Mouse (Mus musculus) CH12.LX (cell line): ENCODE measurements around the gene Il27ra.

Experiments used
- CHD2 ChIP-seq: IDR thresholded peaks from 2 replicates; pipeline ENCODE4 v1.6.1; 2011; ENCODE audit warnings: low read length, improper control_type of control experiment
- CTCF ChIP-seq, 2 experiments: IDR thresholded peaks in 1 of 2; conservative IDR thresholded peaks in 1 of 2; 2 replicates each; pipeline ENCODE4 v1.5.1; 2011 to 2012; ENCODE audit warnings: low read depth in 2 of 2, low read length in 2 of 2, improper control_type of control experiment in 1 of 2, inconsistent platforms in 1 of 2, mild to moderate bottlenecking in 1 of 2, moderate library complexity in 1 of 2
- JUN ChIP-seq: IDR thresholded peaks from 2 replicates; pipeline ENCODE4 v1.6.1; 2011; ENCODE audit warnings: low read depth, mild to moderate bottlenecking, low read length, improper control_type of control experiment, moderate library complexity; ENCODE audit not compliant: insufficient read depth
- MAZ ChIP-seq: IDR thresholded peaks from 2 replicates; pipeline ENCODE4 v1.6.1; 2012; ENCODE audit warnings: low read depth, mild to moderate bottlenecking, inconsistent platforms, low read length, improper control_type of control experiment, moderate library complexity
- POLR2A ChIP-seq: IDR thresholded peaks from 2 replicates; pipeline ENCODE4 v1.6.1; 2011; ENCODE audit warnings: low read depth, mild to moderate bottlenecking, improper control_type of control experiment, low read length
- SMC3 ChIP-seq: IDR thresholded peaks from 2 replicates; pipeline ENCODE4 v1.6.1; 2011; ENCODE audit warnings: low read depth, low read length, improper control_type of control experiment
- USF1 ChIP-seq: IDR thresholded peaks from 2 replicates; pipeline ENCODE4 v1.6.1; 2014; ENCODE audit warnings: low read depth, mild to moderate bottlenecking, inconsistent platforms, low read length, improper control_type of control experiment
- ZC3H11A ChIP-seq: IDR thresholded peaks from 2 replicates; pipeline ENCODE4 v1.6.1; 2012; ENCODE audit warnings: low read depth, mild to moderate bottlenecking, inconsistent platforms, low read length, improper control_type of control experiment
- ZNF384 ChIP-seq: IDR thresholded peaks from 2 replicates; pipeline ENCODE4 v1.6.1; 2012; ENCODE audit warnings: low read depth, low read length, improper control_type of control experiment, inconsistent platforms

GRCm38 (mm10) chr8:83981533-83981932 is 60.9 kb downstream of the Il27ra start:
- TF ChIP-seq POLR2A = no peak
- TF ChIP-seq MAZ = no peak
- no peak for TF ChIP-seq CHD2
- TF ChIP-seq JUN = no peak
- TF ChIP-seq SMC3 = no peak
- no peak for TF ChIP-seq CTCF (conservative IDR thresholded peaks at IDR 0.05 in 1 of 2, IDR thresholded peaks at IDR 0.05 in 1 of 2; ENCODE audit: low read depth in 2 of 2, low read length in 2 of 2)
- no peak for TF ChIP-seq USF1
- TF ChIP-seq ZNF384 = no peak
- no peak for TF ChIP-seq ZC3H11A
